ENCODE assay signal across 31 mouse cellular contexts in the genomic region with DNA sequence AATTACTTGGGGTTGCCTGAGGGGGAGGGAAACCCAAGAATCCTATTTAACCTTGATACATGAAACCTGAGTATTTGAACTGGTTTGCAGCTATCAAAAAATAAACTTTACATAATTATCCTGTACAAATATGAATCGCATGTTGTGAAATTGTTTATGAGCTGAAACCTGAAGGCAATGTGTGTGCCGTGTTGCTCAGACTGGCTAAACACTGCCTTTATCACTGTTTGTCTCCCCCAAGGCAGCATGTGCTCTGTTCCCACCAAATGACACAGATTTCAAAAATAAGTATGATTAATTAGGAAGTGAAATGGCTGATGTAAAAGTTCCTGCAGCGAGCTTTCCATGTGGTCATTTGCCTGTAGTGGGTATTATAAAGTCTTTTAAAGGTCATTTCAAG. TPM values are rescaled to one million over a fixed set of nuclear protein-coding genes. Genes with fewer than 3 reads are reported as not detected.
"Had no signal": no experiment of that assay in that cellular context is flagged by ENCODE, and none has a peak within 500 bp of the region (broad histone marks: within the 10 kb centered on the region; RNA-seq: fewer than 3 reads in every experiment).

No protein-coding gene starts in this region.

- H3K36me3 ChIP-seq: heart, embryonic 10.5 days; heart, embryonic 12.5 days; hindbrain, embryonic 10.5 days; hindbrain, embryonic 12.5 days; kidney, embryonic 15.5 days; limb, embryonic 13.5 days; limb, embryonic 15.5 days had no signal

- H3K4me3 ChIP-seq: gastrocnemius, adult 2 months; heart, embryonic 10.5 days; heart, embryonic 12.5 days; hindbrain, embryonic 10.5 days; hindbrain, embryonic 12.5 days; kidney, embryonic 15.5 days; limb, embryonic 13.5 days; limb, embryonic 15.5 days had no signal

- H3K4me2 ChIP-seq: heart, embryonic 12.5 days; hindbrain, embryonic 12.5 days; hindbrain, embryonic 14.5 days; kidney, embryonic 15.5 days; limb, embryonic 13.5 days; limb, embryonic 15.5 days had no signal

- ATAC-seq: hindbrain, embryonic 16.5 days; inflammation-experienced regulatory T-cells, adult 6 months had no signal

- H3K9ac ChIP-seq: heart, embryonic 12.5 days; hindbrain, embryonic 12.5 days; hindbrain, embryonic 14.5 days; kidney, embryonic 15.5 days; limb, embryonic 13.5 days; limb, embryonic 15.5 days had no signal

- H3K4me1 ChIP-seq: heart, embryonic 10.5 days; heart, embryonic 12.5 days; hindbrain, embryonic 10.5 days; hindbrain, embryonic 12.5 days; kidney, embryonic 15.5 days; limb, embryonic 13.5 days; limb, embryonic 15.5 days had no signal

- DNase-seq: gastrocnemius, adult 2 months; gastrocnemius, postnatal 10 days; gastrocnemius, postnatal 25 days; heart, adult 18-20 months; heart, postnatal 10 days; heart, postnatal 4 days; kidney, adult 11 months; kidney, adult 2 months; kidney, adult 9 months; kidney, postnatal 14 days; kidney, postnatal 36 days; layer of hippocampus, adult 9-11 months; layer of hippocampus, postnatal 36 days; left cerebral cortex, postnatal 4 days had no signal

- H3K27ac ChIP-seq: gastrocnemius, adult 2 months; heart, embryonic 10.5 days; hindbrain, embryonic 10.5 days; hindbrain, embryonic 12.5 days; hindbrain, embryonic 14.5 days; kidney, embryonic 15.5 days; kidney, postnatal 0 days; limb, embryonic 13.5 days; limb, embryonic 15.5 days had no signal

- H3K9me3 ChIP-seq: heart, embryonic 10.5 days; heart, embryonic 12.5 days; hindbrain, embryonic 10.5 days; hindbrain, embryonic 12.5 days; kidney, embryonic 15.5 days; limb, embryonic 13.5 days; limb, embryonic 15.5 days had no signal

- H3K27me3 ChIP-seq: hindbrain, embryonic 12.5 days; kidney, embryonic 15.5 days; limb, embryonic 13.5 days; limb, embryonic 15.5 days had no signal

RNA-seq across cellular contexts. Expression of gene Ptf1a, which starts 44.8 kb away (rescaled TPM):
- polyA plus RNA-seq: frontal cortex, adult 2 months; heart, embryonic 10.5 days; heart, embryonic 12.5 days; heart, embryonic 14.5 days; heart, embryonic 16.5 days; inflammation-experienced regulatory T-cells, adult 6 months; kidney, adult 2 months; kidney, postnatal 0 days; large intestine, adult 2 months; limb, embryonic 11.5 days; limb, embryonic 13.5 days; limb, embryonic 15.5 days; liver, adult 2 months had no signal
